Mouse (Mus musculus) limb, embryonic 15.5 days (tissue): ENCODE results near the gene Fam19a2. TPM values are rescaled to one million over a fixed set of nuclear protein-coding genes. Genes with fewer than 3 reads are reported as not detected.

Source experiments
- ATAC-seq: fragments of 200-750 bp; cut with Nextera tagmentation; 2 replicates; pipeline ENCODE4 v1.8.0; 2017; ENCODE audit warnings: low read depth, moderate TSS enrichment; ENCODE audit not compliant: insufficient number of reproducible peaks, low FRiP score, low TSS enrichment
- H3K27ac ChIP-seq: fragments of 300-500 bp; sonication (generic); 2 replicates; pipeline ENCODE4 v1.5.1; 2015; ENCODE audit warnings: moderate library complexity, mild to moderate bottlenecking, inconsistent platforms
- H3K27me3 ChIP-seq: fragments of 300-500 bp; sonication (generic); 2 replicates; pipeline ENCODE4 v1.6.1; 2015; ENCODE audit warnings: inconsistent platforms
- H3K36me3 ChIP-seq: fragments of 300-500 bp; sonication (generic); 2 replicates; pipeline ENCODE4 v1.6.1; 2015; ENCODE audit warnings: inconsistent platforms
- H3K4me1 ChIP-seq: fragments of 300-500 bp; sonication (generic); 2 replicates; pipeline ENCODE4 v1.6.1; 2015; ENCODE audit warnings: inconsistent platforms
- H3K4me2 ChIP-seq: fragments of 300-500 bp; sonication (generic); 2 replicates; pipeline ENCODE4 v1.6.1; 2015; ENCODE audit warnings: mild to moderate bottlenecking, inconsistent platforms
- H3K4me3 ChIP-seq: fragments of 300-500 bp; sonication (generic); 2 replicates; pipeline ENCODE4 v1.5.1; 2015; ENCODE audit warnings: mild to moderate bottlenecking, inconsistent platforms
- H3K9ac ChIP-seq: fragments of 300-500 bp; sonication (generic); 2 replicates; pipeline ENCODE4 v1.6.1; 2015; ENCODE audit warnings: inconsistent platforms
- H3K9me3 ChIP-seq: fragments of 300-500 bp; sonication (generic); 2 replicates; pipeline ENCODE4 v1.6.1; 2016; ENCODE audit warnings: inconsistent platforms
- WGBS: fragments of 180-500 bp; shearing (Covaris S2); methylation state at CpG from one replicate; pipeline ENCODE4 v1.1.7; 2015; 5-methylcytosine and 5-hydroxymethylcytosine counted together
- polyA plus RNA-seq: library from polyadenylated mRNA; unstranded; fragments of >200 nt; fragmentation: Nextera tagmentation; extraction: Ambion mirVana; gene quantifications from 2 replicates; pipeline ENCODE4 v1.2.1, GENCODE M21; 2015

Fam19a2 gene
- polyA plus RNA-seq, 1 experiment from 2014 or later: 2.9 TPM

DNA sequence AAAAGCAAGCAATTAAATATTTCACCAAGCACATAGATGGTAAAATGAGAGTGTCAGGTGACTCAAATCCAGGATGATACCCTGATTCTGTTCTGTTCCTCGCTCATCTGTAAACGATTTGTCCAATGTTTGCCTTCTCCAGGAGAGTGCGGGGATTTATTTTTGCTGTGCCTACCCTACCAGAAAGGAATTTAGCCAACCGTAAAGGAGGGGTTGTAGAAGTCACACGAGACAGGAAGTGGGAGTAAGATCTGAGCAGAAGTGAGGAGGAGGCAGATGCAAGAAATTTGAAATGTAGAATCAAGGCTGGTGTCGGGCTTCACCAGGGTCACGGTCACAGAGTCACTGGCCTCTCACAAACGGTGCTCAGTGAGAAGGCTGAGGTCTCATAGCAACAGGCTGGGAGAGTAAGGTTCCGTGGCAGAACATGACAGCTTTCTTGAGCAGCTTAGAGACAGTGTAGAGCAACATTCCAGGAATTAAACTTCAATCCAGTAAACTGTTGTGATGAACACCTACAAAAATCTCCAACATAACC is 419.0 kb downstream of the Fam19a2 start:
- Histone ChIP-seq H3K4me3 (no peak overlapping the region), H3K9ac (no peak overlapping the region), H3K4me1 (no peaks in the 10 kb centered on the region), H3K36me3 (no peaks in the 10 kb centered on the region), H3K4me2 (no peak overlapping the region), H3K27me3 (no peaks in the 10 kb centered on the region), H3K27ac (no peak overlapping the region), H3K9me3 (no peaks in the 10 kb centered on the region)
- 56% methylated on average over 9 of the region's 9 CpGs for WGBS
- ATAC-seq: no peak

- no peak overlapping the region for H3K4me3 ChIP-seq
- H3K4me2 ChIP-seq: no peak overlapping the region
- no peaks in the 10 kb centered on the region for H3K27me3 ChIP-seq
- 74% methylated on average over 8 of the region's 8 CpGs for WGBS
- no peaks in the 10 kb centered on the region for H3K36me3 ChIP-seq
- H3K27ac ChIP-seq: no peak overlapping the region
- ATAC-seq: no peak
- H3K4me1 ChIP-seq: no peaks in the 10 kb centered on the region
- no peaks in the 10 kb centered on the region for H3K9me3 ChIP-seq
- H3K9ac ChIP-seq: no peak overlapping the region
These were observed 428.6 kb downstream of the Fam19a2 start for GRCm38 (mm10) chr10:123692186-123692925.

DNA sequence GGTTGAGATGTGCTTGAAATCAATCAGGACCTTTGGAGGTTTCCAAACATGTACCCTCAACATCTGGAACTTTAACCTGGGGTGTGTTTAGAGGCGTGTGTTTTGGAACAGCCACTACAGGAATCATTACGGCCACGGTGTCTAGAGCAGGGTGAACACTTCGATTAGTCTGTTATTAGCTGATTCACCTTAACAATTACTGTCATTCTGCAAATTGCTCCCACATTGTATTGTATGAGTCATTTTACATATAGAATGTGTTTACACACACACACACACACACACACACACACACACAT is 429.1 kb downstream of the Fam19a2 start:
- Histone ChIP-seq H3K27ac (no peak overlapping the region), H3K36me3 (no peaks in the 10 kb centered on the region), H3K4me2 (no peak overlapping the region), H3K4me3 (no peak overlapping the region), H3K9ac (no peak overlapping the region), H3K27me3 (no peaks in the 10 kb centered on the region), H3K9me3 (no peaks in the 10 kb centered on the region), H3K4me1 (no peaks in the 10 kb centered on the region)
- WGBS: 86% methylated on average over 4 of the region's 4 CpGs
- ATAC-seq: no peak

GRCm38 (mm10) chr10:123702595-123702994 is 438.8 kb downstream of the Fam19a2 start:
- no peaks in the 10 kb centered on the region for H3K36me3 ChIP-seq
- 86% methylated on average over 4 of the region's 4 CpGs for WGBS

GRCm38 (mm10) chr10:123707026-123707425 is 443.2 kb downstream of the Fam19a2 start:
- Histone ChIP-seq H3K4me1 (no peaks in the 10 kb centered on the region), H3K9ac (no peak overlapping the region), H3K27ac (no peak overlapping the region), H3K4me3 (no peak overlapping the region), H3K9me3 (no peaks in the 10 kb centered on the region), H3K4me2 (no peak overlapping the region), H3K27me3 (no peaks in the 10 kb centered on the region), H3K36me3 (no peaks in the 10 kb centered on the region)
- 74% methylated on average over 3 of the region's 3 CpGs for WGBS
- ATAC-seq: no peak

More at GRCm38 (mm10) chr10:123702595-123702994, 438.8 kb downstream of the Fam19a2 start:
- H3K27ac ChIP-seq: no peak overlapping the region
- no peak overlapping the region for H3K9ac ChIP-seq
- no peak overlapping the region for H3K4me2 ChIP-seq
- H3K4me1 ChIP-seq: no peaks in the 10 kb centered on the region
- H3K27me3 ChIP-seq: no peaks in the 10 kb centered on the region
- H3K9me3 ChIP-seq: no peaks in the 10 kb centered on the region
- H3K4me3 ChIP-seq: no peak overlapping the region
- ATAC-seq: no peak

DNA sequence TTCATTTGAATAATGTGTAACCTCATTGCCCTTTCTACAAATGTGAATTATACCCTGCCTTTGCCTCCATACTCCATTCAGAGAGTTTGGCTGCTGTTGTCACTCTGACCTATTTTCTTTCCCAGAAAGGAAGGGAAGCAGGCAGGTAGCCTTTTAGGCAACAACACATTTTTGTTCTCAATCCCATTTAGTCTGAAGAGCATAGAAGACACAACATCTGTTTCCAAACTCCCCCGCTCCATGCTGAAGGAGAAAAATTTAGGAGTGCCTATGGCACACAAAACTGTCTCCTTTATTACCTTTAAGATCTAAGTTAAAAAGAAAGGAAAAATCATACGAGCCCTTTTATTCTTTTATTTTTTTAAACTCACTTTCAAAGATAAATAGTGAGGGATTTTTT is 446.9 kb downstream of the Fam19a2 start:
- Histone ChIP-seq H3K4me2 (no peak overlapping the region), H3K36me3 (no peaks in the 10 kb centered on the region), H3K4me1 (no peaks in the 10 kb centered on the region), H3K9me3 (no peaks in the 10 kb centered on the region), H3K27me3 (no peaks in the 10 kb centered on the region), H3K27ac (no peak overlapping the region), H3K4me3 (no peak overlapping the region), H3K9ac (no peak overlapping the region)
- WGBS: 80% methylated on average over 2 of the region's 2 CpGs
- ATAC-seq: no peak

GRCm38 (mm10) chr10:123721952-123722460 is 458.2 kb downstream of the Fam19a2 start:
- H3K27me3 ChIP-seq: no peaks in the 10 kb centered on the region
- H3K9ac ChIP-seq: no peak overlapping the region
- H3K9me3 ChIP-seq: no peaks in the 10 kb centered on the region
- ATAC-seq: no peak
- no peaks in the 10 kb centered on the region for H3K4me1 ChIP-seq
- H3K36me3 ChIP-seq: no peaks in the 10 kb centered on the region
- 59% methylated on average over 2 of the region's 2 CpGs for WGBS
- H3K4me3 ChIP-seq: no peak overlapping the region
- no peak overlapping the region for H3K4me2 ChIP-seq
- H3K27ac ChIP-seq: no peak overlapping the region

- no peak for ATAC-seq
- Histone ChIP-seq H3K27me3 (no peaks in the 10 kb centered on the region), H3K9me3 (no peaks in the 10 kb centered on the region), H3K4me3 (no peak overlapping the region), H3K36me3 (no peaks in the 10 kb centered on the region), H3K27ac (no peak overlapping the region), H3K4me1 (no peaks in the 10 kb centered on the region), H3K9ac (no peak overlapping the region), H3K4me2 (no peak overlapping the region)
These were observed 459.8 kb downstream of the Fam19a2 start for GRCm38 (mm10) chr10:123723641-123724040.

DNA sequence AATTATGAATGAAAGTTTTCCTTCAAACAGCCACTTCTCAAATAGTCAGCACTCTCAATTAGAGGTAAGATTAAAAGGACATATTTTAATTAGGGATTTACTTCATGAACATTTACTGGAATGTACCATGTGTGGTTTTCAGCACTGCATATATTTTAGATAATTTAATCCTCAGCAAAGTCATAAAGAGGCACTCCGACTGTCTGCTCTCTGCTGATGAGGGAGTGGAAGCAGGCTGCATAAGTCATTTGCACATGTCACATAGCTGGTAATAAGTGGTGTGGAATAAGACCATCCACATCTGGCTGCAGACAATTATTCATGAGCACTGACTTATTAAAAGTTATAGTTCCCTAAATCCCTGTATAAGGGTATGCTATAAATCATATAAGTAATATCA is 484.5 kb downstream of the Fam19a2 start:
- Histone ChIP-seq H3K27me3 (no peaks in the 10 kb centered on the region), H3K4me3 (no peak overlapping the region), H3K4me1 (no peaks in the 10 kb centered on the region), H3K9ac (no peak overlapping the region), H3K4me2 (no peak overlapping the region), H3K27ac (no peak overlapping the region), H3K9me3 (no peaks in the 10 kb centered on the region), H3K36me3 (no peaks in the 10 kb centered on the region)
- WGBS: 35% methylated on average over 1 of the region's 1 CpGs
- ATAC-seq: no peak

DNA sequence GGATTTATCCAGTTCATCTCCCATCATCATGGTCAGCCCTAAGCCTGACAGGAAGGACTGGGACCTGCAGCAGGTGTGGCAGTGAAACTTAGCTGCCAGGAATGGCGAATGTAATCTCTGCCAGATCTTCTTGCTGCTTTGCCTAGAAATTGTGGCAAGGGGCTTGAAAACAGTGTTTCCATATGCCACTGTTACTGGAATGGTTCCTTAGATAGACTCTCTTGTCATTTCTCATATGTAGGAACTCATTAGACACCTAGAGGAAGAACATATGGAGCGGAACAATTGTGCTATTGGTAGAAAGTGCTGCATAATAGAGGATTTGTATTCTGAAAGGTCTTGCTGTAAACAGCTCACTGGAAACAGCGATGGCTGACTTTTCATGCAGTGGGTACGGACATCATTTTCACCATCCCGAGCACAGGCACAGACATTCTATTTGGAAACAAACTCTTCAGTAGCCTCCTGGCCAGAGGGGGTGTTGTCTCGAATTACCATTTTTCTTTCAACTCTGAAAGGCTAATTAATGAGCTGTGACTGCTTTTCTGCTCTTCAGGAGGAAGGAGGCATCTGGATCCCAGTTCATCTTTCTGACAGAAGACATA is 488.0 kb downstream of the Fam19a2 start:
- no peak for ATAC-seq
- WGBS: 54% methylated on average over 6 of the region's 6 CpGs
- Histone ChIP-seq H3K27ac (no peak overlapping the region), H3K4me1 (no peaks in the 10 kb centered on the region), H3K36me3 (no peaks in the 10 kb centered on the region), H3K4me3 (no peak overlapping the region), H3K4me2 (no peak overlapping the region), H3K9ac (no peak overlapping the region), H3K27me3 (no peaks in the 10 kb centered on the region), H3K9me3 (no peaks in the 10 kb centered on the region)

DNA sequence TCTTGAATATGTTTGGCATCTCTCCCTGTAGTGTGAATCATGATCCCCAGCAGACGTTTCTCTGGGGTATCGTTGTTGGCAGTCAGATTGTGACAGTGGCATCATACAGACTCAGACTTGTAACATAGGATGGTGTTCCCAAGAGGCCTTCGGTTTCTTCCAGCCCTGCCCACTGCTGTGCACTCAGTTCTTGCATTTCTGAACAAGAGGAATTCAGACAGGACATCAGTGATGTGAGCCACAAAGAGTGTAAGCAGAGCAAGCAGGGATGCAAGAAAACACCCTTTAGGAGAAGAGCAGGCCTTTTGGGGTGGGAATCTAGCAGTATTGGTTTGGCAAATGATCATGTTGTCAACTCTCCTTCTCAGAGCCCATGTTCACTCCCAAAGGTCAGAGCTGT is 489.0 kb downstream of the Fam19a2 start:
- no peak for ATAC-seq
- Histone ChIP-seq H3K4me1 (no peaks in the 10 kb centered on the region), H3K9ac (no peak overlapping the region), H3K4me3 (no peak overlapping the region), H3K9me3 (no peaks in the 10 kb centered on the region), H3K4me2 (no peak overlapping the region), H3K27ac (no peak overlapping the region), H3K27me3 (no peaks in the 10 kb centered on the region), H3K36me3 (no peaks in the 10 kb centered on the region)
- 75% methylated on average over 3 of the region's 3 CpGs for WGBS

- Histone ChIP-seq H3K9me3 (no peaks in the 10 kb centered on the region), H3K4me1 (no peaks in the 10 kb centered on the region), H3K27me3 (no peaks in the 10 kb centered on the region), H3K9ac (no peak overlapping the region), H3K36me3 (no peaks in the 10 kb centered on the region), H3K4me3 (no peak overlapping the region), H3K4me2 (no peak overlapping the region), H3K27ac (no peak overlapping the region)
- 80% methylated on average over 4 of the region's 4 CpGs for WGBS
- ATAC-seq: no peak
These were observed 490.2 kb downstream of the Fam19a2 start for GRCm38 (mm10) chr10:123753996-123754395.
